Mouse (Mus musculus) brain, adult 2 months (tissue): ENCODE results near the gene Cbx8.
A peak's percentile ranks its signal among the peaks of the same experiment; 100 is the strongest.

Experiments used
- DNase-seq: peaks from one replicate; pipeline ENCODE4 v3.0.0; 2011; ENCODE audit warnings: low read depth, low spot score

The Cbx8 gene

DNA sequence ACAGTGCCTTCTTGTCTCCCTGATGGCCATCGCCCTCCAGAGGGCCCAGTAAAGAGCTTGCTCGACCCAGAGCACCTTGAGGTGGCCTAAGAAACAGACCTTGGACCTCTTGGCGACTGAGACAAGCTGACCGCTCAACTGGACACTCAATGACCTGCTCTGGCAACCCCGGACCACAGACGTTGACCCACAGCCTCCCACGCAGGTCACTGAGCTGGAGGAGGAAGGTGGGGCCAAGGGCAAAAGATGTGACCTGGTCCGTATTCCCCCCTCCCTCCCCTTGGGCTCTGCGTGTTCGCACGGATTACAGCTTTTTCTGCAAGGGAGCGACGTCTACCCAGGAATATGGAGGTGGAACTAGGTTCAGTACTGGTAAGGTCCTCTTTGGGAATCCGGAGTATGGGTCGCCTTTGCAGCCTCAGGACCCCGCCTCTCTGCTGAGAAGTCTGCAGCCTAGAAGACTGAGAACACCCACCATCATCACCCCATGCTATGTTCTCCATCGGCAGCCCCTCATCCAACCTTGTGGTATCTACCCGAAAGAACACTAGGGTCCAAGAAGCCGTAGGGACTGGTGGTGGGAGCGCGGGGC is 5.6 kb downstream of the Cbx8 start:
- no peak for DNase-seq

DNA sequence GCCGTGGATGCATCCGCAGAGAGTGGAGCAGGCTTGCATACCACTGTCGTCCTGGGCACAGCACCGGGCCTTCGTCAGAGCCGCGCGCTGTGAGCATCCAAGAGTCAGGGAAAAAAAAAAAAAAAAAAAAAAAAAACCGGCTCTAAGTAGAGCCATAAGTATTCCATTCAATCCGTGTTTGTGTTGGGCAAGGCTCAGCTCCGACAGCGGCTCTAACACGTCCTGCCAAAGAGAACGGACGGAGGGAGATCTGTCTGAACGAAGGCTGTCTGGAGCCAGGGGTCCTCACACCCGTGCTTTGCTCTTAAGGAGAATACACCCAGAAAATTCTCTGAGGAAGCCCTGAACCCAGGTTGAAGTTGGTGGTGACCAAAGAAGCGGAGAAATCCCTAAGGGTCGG is 6.1 kb downstream of the Cbx8 start:
- DNase-seq = no peak

DNA sequence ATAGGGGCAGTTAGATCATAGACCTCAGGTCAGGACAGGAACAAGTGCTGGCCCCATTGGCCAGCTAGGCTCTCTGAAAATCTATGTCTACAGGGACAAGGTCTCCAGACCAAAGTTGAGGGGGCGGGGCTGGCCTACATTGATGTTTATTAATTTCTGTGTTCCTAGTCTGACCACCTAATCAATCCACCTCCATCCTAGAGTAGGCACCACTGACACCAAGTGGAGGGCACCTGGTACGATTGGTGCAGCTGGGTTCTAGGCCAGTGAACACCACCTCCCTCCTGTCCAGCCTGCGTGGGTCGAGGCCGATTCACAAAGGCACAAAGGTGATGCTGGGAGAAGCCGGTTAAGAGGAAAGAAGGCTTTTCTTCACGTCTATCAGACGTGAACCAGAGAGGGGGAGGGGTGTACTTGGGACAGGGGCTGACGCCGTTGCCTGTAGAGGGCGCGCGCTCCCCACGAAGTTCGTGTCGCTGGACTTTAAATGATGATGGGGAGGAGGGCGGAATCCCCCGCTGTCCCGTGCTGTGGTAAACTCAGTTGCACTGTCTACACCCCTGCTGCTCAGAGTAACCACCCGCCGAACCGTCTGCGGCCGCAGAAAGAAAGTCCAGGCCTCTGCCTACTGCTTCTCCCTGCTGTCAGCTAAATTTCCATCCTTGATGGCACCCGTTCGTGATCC is 6.8 kb downstream of the Cbx8 start:
- DNase-seq = peak; percentile 74

GRCm38 (mm10) chr11:119026203-119026602 is 14.6 kb downstream of the Cbx8 start:
- DNase-seq = no peak

DNA sequence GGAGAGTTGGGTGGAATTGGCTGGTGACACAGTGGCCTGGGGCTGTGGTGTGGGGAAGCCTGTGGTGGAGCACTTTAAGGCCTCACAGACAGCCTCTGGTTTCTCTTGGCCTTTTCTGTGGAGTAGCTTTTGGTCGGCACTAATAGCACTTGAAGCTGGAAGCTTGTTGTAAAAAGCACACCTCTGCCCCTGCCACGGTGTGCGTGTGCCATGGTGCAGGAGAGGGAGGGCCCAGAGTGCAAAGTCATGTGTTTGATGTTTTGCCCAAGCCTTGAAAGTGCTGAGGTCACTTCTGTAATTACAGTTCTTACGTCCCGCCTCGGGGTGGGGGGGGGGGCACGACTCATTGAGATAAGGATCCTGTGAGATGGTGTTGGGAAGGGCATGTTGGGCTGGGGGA is 16.5 kb downstream of the Cbx8 start:
- no peak for DNase-seq

DNA sequence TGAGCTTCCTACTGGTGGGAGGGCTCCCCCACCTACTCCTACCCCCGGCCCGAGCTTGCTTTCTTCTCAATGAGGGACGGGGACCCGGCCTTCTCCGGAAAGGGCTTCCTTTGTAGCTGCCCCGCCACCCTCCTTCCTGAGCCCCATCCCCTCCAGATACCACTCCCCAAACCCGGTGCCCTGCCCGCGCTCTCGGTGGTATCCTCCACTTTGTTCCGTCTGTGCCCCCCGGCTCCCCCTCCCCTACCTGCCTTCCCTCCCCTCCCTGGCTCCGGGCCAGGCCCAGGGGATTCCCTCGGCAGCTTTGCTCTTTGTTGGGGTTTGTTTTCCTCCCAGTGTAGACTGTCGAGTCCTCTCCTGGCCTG is 17.2 kb downstream of the Cbx8 start:
- DNase-seq = no peak

- DNase-seq = peak; percentile 84
Measured at GRCm38 (mm10) chr11:119022895-119023615, 17.7 kb downstream of the Cbx8 start, which contains the start of gene Cbx2. Gene Cbx2, plus strand, starts transcription at chr11:119022962.

DNA sequence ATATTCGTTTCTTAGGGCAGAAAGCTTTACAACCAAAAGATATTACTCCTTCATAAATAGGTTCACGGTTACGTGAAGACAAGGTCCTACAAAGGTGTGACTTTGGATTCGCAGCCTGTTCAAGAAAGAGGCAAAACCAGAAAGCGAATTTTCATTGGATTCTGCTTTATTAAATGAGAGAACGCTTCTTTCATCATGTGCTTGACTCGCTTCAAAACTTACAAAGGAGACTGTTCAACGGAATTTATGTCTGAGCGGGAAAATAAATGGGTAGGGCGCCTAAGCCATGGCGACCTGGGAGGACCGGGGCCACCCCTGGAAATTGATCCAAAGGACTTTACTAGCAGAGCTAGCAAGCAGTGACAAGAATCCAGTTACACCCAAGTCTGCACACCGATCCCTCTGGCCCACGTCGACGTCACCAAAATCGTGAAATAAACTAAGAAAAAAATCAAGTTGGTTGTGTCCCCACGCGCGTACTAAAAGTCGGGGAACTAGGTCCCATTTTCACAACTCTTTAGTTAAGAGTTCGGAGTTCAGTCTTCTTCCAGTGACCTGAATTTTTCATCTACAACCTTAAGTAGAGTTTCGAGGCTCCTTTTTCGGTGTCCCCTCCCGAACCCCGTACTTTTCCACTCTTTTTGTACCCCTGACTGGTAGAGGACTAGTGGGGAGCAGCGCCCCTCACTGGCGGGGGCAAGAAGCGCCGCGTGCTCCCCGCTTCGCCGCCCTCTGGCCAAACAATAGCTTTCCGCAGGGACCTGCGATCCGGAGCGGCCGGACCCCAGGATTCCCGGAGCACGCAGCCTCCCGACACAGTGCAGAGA is 18.5 kb downstream of the Cbx8 start:
- DNase-seq = no peak

DNA sequence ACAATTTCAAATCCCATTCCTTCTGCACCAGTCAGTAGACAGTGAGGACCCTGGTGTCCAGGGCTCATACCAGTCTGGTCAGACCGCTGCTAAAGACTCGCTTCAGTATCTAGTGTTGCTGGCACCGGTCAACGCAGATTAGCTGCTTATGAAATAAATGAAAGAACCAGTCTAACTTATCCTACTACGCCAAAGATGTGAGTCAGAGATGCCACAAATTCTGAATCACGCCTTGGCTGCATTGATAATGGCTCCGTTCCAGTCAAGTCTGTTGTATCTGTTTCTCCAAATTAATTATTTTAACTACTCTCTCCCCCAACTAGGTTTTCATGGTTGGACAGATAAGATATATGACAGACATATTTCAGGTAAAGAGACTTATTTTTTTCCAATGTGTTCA is 19.6 kb downstream of the Cbx8 start:
- no peak for DNase-seq

DNA sequence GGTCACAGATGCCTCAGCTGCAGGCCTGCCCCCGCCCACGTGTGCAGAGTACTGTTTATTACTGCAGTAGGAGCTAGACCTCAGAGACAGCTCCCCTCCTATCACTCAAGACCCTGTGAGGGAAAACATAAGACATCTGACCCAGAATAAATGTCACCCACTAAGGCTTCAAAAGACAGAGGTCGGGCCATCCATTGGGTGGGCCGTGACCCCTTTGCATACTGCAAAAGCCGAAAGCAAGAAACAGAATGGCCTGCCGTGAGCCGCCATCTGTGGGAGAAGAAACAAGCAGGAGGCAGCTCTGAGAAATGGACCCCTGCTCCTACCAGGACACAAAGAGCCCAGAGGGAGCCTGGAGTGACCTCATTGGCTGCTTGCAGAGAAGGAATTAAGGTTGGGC is 23.3 kb downstream of the Cbx8 start:
- DNase-seq = no peak

- no peak for DNase-seq
Measured at GRCm38 (mm10) chr11:119014455-119014854, 26.3 kb downstream of the Cbx8 start.

GRCm38 (mm10) chr11:119007461-119008456 is 33.0 kb downstream of the Cbx8 start:
- no peak for DNase-seq

DNA sequence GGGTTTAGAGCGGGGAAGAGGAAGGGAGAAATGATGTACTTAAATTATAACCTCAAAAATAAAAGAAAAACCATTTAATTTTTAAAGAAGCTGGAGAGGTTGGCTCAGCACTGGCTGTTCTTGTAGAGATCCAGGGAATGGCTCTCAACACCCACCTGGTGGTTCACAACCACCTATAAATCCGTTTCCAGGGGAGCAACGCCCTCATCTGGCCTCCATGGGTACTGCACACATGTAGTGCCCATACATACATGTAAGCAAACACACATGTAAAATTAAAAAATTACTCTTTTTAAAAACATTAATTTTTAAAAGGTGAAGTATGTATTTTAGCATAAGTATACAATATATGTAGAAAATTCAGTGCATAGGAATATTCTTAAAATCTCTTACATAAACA is 34.3 kb downstream of the Cbx8 start:
- no peak for DNase-seq

GRCm38 (mm10) chr11:119005547-119006275 is 35.1 kb downstream of the Cbx8 start:
- no peak for DNase-seq

DNA sequence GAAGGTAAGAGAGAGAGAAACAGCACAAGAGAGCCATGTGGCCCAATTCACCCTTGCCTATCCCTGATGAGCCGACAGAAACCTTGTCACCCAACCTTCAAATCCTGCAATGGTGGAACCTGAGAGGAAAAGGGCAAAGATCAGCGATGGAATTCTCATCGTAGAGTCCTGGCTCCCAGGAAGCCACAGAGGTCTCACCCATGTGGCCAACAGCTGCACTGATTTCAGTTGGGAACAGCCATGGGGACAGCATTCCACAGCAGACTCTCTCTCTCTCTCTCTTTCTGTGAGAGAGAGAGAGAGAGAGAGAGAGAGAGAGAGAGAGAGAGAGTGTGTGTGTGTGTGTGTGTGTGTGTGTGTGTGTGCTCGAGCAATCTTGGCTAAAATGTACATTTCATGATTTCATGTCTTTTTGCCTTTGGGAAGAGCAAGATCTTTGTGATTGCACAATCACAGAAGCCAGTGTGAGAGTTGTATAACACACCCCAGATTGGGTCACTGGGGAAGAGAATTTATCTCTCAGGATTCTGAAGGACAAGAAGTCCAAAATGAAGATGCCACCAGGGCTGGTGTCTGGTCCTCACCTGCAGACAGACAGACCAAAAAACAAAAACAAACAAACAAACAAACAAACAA is 39.2 kb downstream of the Cbx8 start:
- no peak for DNase-seq

GRCm38 (mm10) chr11:119000877-119001276 is 39.9 kb downstream of the Cbx8 start:
- DNase-seq = no peak

DNA sequence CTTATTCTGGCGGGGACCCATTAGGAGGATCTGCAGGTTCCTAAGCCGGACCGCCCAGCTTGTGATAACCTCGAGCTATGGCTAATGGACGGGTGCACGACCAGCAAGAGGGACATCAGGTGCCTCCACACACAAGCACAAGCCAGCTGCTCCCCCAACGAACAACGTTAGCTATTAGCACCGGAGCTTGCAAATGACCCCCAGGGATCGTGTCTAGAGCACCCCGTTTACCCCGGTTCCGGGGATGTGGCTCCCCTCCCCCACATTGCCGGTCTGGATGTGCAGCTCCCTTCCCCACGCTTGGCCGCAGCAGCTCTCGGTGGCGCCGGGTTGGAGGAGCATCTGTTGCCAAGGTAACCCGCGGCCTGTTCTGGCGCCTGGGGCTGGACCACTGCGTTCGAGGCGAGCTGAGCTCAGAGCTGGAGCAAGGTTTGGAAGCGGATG is 41.4 kb downstream of the Cbx8 start:
- DNase-seq = peak; percentile 79

DNA sequence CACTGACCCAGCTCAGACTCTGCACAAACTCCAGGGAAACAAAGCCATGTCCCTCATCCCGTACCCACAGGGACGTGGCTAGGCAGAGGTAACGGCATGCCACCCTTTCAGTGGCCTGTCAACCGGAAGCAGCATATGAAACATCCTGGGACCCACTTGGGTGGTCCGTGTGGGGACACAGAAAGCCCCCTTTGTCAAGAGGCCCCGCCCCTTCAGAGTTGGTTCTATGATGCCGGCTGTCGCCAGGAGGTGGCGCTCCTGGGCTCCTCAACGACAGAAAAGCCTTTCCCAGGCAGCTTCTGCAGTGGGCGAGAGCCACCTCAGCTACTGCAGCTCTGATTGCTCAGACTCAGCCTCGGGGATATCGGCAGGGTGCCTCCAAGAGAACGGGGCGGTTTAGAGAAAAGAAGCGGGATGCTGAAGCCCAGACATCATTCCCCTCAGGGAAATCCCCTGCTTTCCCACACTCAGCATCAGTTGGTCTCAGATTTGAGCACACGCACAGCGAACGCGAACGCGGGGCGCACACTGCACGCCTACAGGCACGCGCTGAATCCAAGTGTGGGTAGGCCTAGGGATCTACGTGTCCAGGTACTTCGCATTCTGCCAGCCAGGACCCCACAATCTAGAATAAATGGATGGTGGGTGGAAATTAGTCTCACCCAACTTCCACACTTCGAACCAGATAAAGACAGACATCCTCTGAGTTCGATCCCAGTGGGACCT is 42.1 kb downstream of the Cbx8 start:
- peak; percentile 92 for DNase-seq

GRCm38 (mm10) chr11:118997182-118997581 is 43.6 kb downstream of the Cbx8 start:
- no peak for DNase-seq
